Mouse (Mus musculus): ENCODE data around the gene Ccr3. TPM values are rescaled to one million over a fixed set of nuclear protein-coding genes. Genes with fewer than 3 reads are reported as not detected.
"Not testable (repeated sequence)": the region's sequence is repeated elsewhere in the genome, so short reads cannot be mapped to it uniquely, and the experiment has no call there.

Gene Ccr3
- total and polyA plus RNA-seq, 2 experiments from 2014 or later: not detected

DNA sequence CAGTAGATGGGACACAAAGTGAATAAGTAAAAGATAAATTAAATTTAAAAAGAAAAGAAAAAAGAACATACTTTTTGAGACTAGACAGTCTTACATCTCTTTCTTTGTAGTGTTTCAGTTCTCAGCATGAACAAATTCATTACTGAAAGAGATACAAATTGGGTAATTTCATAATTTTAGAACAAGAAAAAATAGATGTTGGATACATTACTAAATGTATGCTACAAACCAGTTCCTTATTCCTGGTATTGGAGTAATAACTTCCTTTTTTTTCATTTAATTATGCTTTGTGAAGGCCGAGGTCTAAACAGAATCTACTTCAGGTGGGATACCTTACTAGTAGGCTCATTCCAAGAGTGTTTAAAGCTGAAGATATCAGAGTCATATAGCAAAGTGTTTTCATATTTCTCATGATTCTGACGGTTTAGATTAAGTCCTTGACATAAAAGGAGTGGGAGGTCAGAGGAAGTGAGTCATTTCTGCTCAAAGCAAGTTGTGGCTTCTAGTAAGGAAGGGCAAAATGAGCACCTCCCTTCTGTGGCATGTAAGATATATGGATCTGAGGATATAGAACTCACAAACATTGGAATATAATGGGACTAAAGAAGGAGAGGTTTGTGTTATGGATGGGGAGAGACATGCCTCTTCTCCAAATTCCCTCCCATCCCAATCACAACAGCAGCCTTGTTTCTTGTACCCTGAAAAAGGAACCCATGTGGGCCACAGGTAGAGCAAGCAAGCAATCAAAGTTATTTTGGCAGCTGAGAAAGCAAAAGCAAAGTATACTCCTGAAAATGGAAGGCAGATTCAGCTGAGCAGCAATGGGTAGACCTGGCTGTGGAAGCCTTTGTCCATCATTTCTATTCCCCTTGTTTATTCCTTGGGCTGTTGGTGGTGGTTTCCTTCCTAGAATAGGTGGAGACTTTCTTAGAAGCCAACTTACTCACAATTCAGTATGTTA lies 46.6 kb downstream of the Ccr3 start:
- DNase-seq (ENCODE audit: low spot score): no peak
- H3K9ac ChIP-seq (replicated peaks; ENCODE audit: low read depth, low read length): no peak overlapping the region
- no peak for ATAC-seq (ENCODE audit: insufficient read depth, low read depth)
- no peak overlapping the region for H3K4me2 ChIP-seq (ENCODE audit: low read depth, low read length)
- TF ChIP-seq CTCF (IDR thresholded peaks at IDR 0.05; ENCODE audit: low read depth): no peak
- no peak for TF ChIP-seq EP300 (IDR thresholded peaks at IDR 0.05; ENCODE audit: low read depth)
- H3K27ac ChIP-seq (ENCODE audit: low read depth): no peak overlapping the region
- no peaks in the 10 kb centered on the region for H3K4me1 ChIP-seq (ENCODE audit: control insufficient read depth, insufficient read depth)
- WGBS: 34% methylated on average over 2 of the region's 2 CpGs
- H3K27me3 ChIP-seq (ENCODE audit: control insufficient read depth, insufficient read depth, low read length): no peaks in the 10 kb centered on the region
- no peak overlapping the region for H3K4me3 ChIP-seq (ENCODE audit: low read depth, low read length)
- no peaks in the 10 kb centered on the region for H3K36me3 ChIP-seq (replicated peaks; ENCODE audit: control insufficient read depth, insufficient read depth, low read length)
- H3K9me3 ChIP-seq (replicated peaks; ENCODE audit: control insufficient read depth, low read length): no peaks in the 10 kb centered on the region

DNA sequence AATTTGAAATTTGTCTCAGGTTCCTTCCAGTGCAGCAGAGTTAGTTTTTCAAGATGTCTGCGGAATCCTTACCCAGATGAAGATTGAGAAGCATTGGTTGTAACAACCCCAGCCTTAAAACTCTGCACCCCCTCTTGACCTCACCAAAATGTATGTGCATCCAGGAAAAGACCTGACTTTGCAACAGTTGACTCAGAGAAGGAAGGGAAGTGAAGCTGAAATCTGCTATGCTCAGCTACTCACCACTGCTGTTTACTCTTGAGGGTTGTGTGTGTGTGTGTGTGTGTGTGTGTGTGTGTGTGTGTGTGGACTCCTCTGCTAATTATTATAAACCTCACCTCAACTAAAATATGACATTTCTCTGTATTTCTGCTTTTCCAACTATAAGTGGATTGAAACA lies 49.7 kb downstream of the Ccr3 start:
- H3K27me3 ChIP-seq (ENCODE audit: control insufficient read depth, insufficient read depth, low read length): no peaks in the 10 kb centered on the region
- 68% methylated on average over 1 of the region's 1 CpGs for WGBS
- H3K9me3 ChIP-seq (replicated peaks; ENCODE audit: control insufficient read depth, low read length): no peaks in the 10 kb centered on the region
- ATAC-seq (ENCODE audit: insufficient read depth, low read depth) (no peak), DNase-seq (ENCODE audit: low spot score) (no peak)
- H3K4me2 ChIP-seq (ENCODE audit: low read depth, low read length): no peak overlapping the region
- H3K4me1 ChIP-seq (ENCODE audit: control insufficient read depth, insufficient read depth): no peaks in the 10 kb centered on the region
- H3K9ac ChIP-seq (replicated peaks; ENCODE audit: low read depth, low read length): no peak overlapping the region
- TF ChIP-seq EP300 (IDR thresholded peaks at IDR 0.05; ENCODE audit: low read depth) (no peak), CTCF (IDR thresholded peaks at IDR 0.05; ENCODE audit: low read depth) (no peak)
- H3K36me3 ChIP-seq (replicated peaks; ENCODE audit: control insufficient read depth, insufficient read depth, low read length): no peaks in the 10 kb centered on the region
- no peak overlapping the region for H3K27ac ChIP-seq (ENCODE audit: low read depth)
- no peak overlapping the region for H3K4me3 ChIP-seq (ENCODE audit: low read depth, low read length)

DNA sequence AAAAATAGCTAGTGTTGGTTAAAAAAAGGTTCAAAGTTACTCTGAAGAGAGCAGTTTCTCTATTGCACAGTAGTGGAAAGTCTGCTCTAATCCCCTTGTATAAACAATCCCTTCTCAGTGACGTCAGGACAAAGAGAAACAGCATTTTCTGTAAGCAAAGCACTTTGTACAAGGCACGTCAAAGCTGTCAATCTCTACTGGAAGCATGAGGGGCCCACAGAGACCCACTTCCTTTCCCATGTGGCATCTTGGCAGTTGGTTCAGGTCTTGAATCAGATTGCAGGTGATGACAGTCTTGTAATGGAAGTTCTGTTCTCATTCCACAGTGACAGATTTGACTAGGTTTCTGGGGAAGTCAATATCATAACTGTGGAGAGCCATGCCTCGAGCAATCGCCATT lies 58.0 kb downstream of the Ccr3 start:
- TF ChIP-seq CTCF (IDR thresholded peaks at IDR 0.05; ENCODE audit: low read depth): no peak
- TF ChIP-seq EP300 (IDR thresholded peaks at IDR 0.05; ENCODE audit: low read depth): no peak
- Histone ChIP-seq H3K27ac (ENCODE audit: low read depth) (no peak overlapping the region), H3K4me2 (ENCODE audit: low read depth, low read length) (no peak overlapping the region), H3K4me1 (ENCODE audit: control insufficient read depth, insufficient read depth) (no peaks in the 10 kb centered on the region), H3K4me3 (ENCODE audit: low read depth, low read length) (no peak overlapping the region), H3K9ac (replicated peaks; ENCODE audit: low read depth, low read length) (no peak overlapping the region), H3K9me3 (replicated peaks; ENCODE audit: control insufficient read depth, low read length) (no peaks in the 10 kb centered on the region), H3K27me3 (ENCODE audit: control insufficient read depth, insufficient read depth, low read length) (no peaks in the 10 kb centered on the region), H3K36me3 (replicated peaks; ENCODE audit: control insufficient read depth, insufficient read depth, low read length) (no peaks in the 10 kb centered on the region)
- DNase-seq (ENCODE audit: low spot score) (no peak), ATAC-seq (ENCODE audit: insufficient read depth, low read depth) (no peak)
- WGBS: 51% methylated on average over 4 of the region's 4 CpGs

DNA sequence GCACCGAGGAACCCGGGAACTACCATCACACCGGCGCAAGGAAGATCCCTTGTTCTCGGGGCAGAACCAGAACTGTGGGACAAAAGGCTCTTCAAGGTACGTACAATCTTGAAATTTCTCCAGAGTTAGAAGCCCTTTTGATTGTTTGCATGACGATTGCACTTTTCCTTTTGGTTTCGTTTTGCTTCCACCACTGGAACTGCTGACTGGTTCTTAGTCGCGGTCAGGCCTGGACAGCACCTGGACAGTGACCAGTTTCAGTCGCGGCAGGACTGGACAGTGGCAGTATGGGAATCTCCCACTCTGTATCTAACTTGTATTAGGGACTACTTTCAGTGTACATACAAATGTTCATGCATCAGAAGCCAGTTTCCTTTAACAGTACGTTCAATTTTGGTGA lies 58.7 kb downstream of the Ccr3 start:
- not testable (repeated sequence) for ATAC-seq (ENCODE audit: insufficient read depth, low read depth)
- WGBS: 85% methylated on average over 12 of the region's 13 CpGs

More for the DNA sequence above, 58.7 kb downstream of the Ccr3 start:
- H3K36me3 ChIP-seq (replicated peaks; ENCODE audit: control insufficient read depth, insufficient read depth, low read length); H3K27me3 ChIP-seq (ENCODE audit: control insufficient read depth, insufficient read depth, low read length); H3K9me3 ChIP-seq (replicated peaks; ENCODE audit: control insufficient read depth, low read length); H3K9ac ChIP-seq (replicated peaks; ENCODE audit: low read depth, low read length); H3K4me1 ChIP-seq (ENCODE audit: control insufficient read depth, insufficient read depth); H3K4me2 ChIP-seq (ENCODE audit: low read depth, low read length); H3K4me3 ChIP-seq (ENCODE audit: low read depth, low read length); H3K27ac ChIP-seq (ENCODE audit: low read depth); DNase-seq (ENCODE audit: low spot score): not testable (repeated sequence)

Other genes starting within 250 kb of the Ccr3 start
- not detected in 2 replicates for gene Cxcr6, start 215.5 kb upstream of the Ccr3 start, total RNA-seq (2014; rRNA removed; ENCODE audit: low replicate concordance)
- 0.14 and 0.30 TPM in 2 replicates for gene Cxcr6, start 215.5 kb upstream of the Ccr3 start, polyA plus RNA-seq (2015; fragmentation: Nextera tagmentation; extraction: Ambion mirVana)
- gene Fyco1, start 170.1 kb upstream of the Ccr3 start, total RNA-seq (2014; rRNA removed; ENCODE audit: low replicate concordance): 62.5 and 82.7 TPM in 2 replicates
- gene Fyco1, start 170.1 kb upstream of the Ccr3 start, polyA plus RNA-seq (2015; fragmentation: Nextera tagmentation; extraction: Ambion mirVana): 35.3 and 40.9 TPM in 2 replicates
- not detected in 2 replicates for gene Xcr1, start 159.9 kb upstream of the Ccr3 start, total RNA-seq (2014; rRNA removed; ENCODE audit: low replicate concordance)
- gene Xcr1, start 159.9 kb upstream of the Ccr3 start, polyA plus RNA-seq (2015; fragmentation: Nextera tagmentation; extraction: Ambion mirVana): 0.11 and 0.12 TPM in 2 replicates
- gene Ccr1, start 53.3 kb upstream of the Ccr3 start, total RNA-seq (2014; rRNA removed; ENCODE audit: low replicate concordance): 1.3 and 2.4 TPM in 2 replicates
- gene Ccr1, start 53.3 kb upstream of the Ccr3 start, polyA plus RNA-seq (2015; fragmentation: Nextera tagmentation; extraction: Ambion mirVana): 1.9 and 2.4 TPM in 2 replicates
- not detected in 2 replicates for gene Ccr1l1, start 43.6 kb upstream of the Ccr3 start, total RNA-seq (2014; rRNA removed; ENCODE audit: low replicate concordance)
- gene Ccr1l1, start 43.6 kb upstream of the Ccr3 start, polyA plus RNA-seq (2015; fragmentation: Nextera tagmentation; extraction: Ambion mirVana): not detected in 2 replicates
- 5.0 TPM in 1 of 2 replicates, not detected in the other for gene Ccr2, start 80.0 kb downstream of the Ccr3 start, total RNA-seq (2014; rRNA removed; ENCODE audit: low replicate concordance)
- gene Ccr2, start 80.0 kb downstream of the Ccr3 start, polyA plus RNA-seq (2015; fragmentation: Nextera tagmentation; extraction: Ambion mirVana): 0.71 and 0.89 TPM in 2 replicates
- 0.31 TPM in 1 of 2 replicates, not detected in the other for gene Ccr5, start 99.6 kb downstream of the Ccr3 start, total RNA-seq (2014; rRNA removed; ENCODE audit: low replicate concordance)
- 0.70 and 0.89 TPM in 2 replicates for gene Ccr5, start 99.6 kb downstream of the Ccr3 start, polyA plus RNA-seq (2015; fragmentation: Nextera tagmentation; extraction: Ambion mirVana)